Mouse (Mus musculus) midbrain, embryonic 10.5 days (tissue): Measurements from ENCODE around the gene 4933416C03Rik. TPM values are rescaled to one million over a fixed set of nuclear protein-coding genes. Genes with fewer than 3 reads are reported as not detected.

ENCODE experiments used
- polyA plus RNA-seq: library from polyadenylated mRNA; unstranded; fragments of >200 nt; fragmentation: Nextera tagmentation; extraction: Ambion mirVana; gene quantifications from 2 replicates; pipeline ENCODE4 v1.2.1, GENCODE M21; 2016

4933416C03Rik gene
- polyA plus RNA-seq, 1 experiment from 2014 or later, result not detected

Other genes with a start within 250 kb of the 4933416C03Rik start
- gene Ptprr, start 95.7 kb downstream of the 4933416C03Rik start, polyA plus RNA-seq, result 0.93 and 2.3 TPM in 2 replicates
- 2.0 and 2.8 TPM in 2 replicates for gene Ptprb, start 161.6 kb upstream of the 4933416C03Rik start, polyA plus RNA-seq